Mouse (Mus musculus): ENCODE results near the gene Gm10142. TPM values are rescaled to one million over a fixed set of nuclear protein-coding genes. Genes with fewer than 3 reads are reported as not detected.
"Not testable (repeated sequence)": the region's sequence is repeated elsewhere in the genome, so short reads cannot be mapped to it uniquely, and the experiment has no call there.

Gene Gm10142
- total and polyA plus RNA-seq, 2 experiments from 2014 or later = not detected

- Histone ChIP-seq H3K9ac (no peak overlapping the region), H3K36me3 (ENCODE audit: insufficient read depth) (no peaks in the 10 kb centered on the region), H3K27me3 (ENCODE audit: insufficient read depth, low read length) (no peaks in the 10 kb centered on the region), H3K4me3 (ENCODE audit: low read depth, low read length) (no peak overlapping the region), H3K9me3 (ENCODE audit: low read length) (no peaks in the 10 kb centered on the region), H3K4me2 (ENCODE audit: low read depth) (no peak overlapping the region), H3K27ac (ENCODE audit: low read depth, low read length) (no peak overlapping the region), H3K4me1 (ENCODE audit: insufficient read depth) (no peaks in the 10 kb centered on the region)
- WGBS = 75% methylated on average over 3 of the region's 3 CpGs
- DNase-seq = no peak
- TF ChIP-seq CTCF (IDR thresholded peaks at IDR 0.05; ENCODE audit: low read depth) = peak; percentile 40; the same call in 1 of the 2 replicates
- no peak for ATAC-seq
These were observed 5.8 kb upstream of the Gm10142 start for GRCm38 (mm10) chr10:77709831-77710230.

GRCm38 (mm10) chr10:77711157-77711556 is 4.5 kb upstream of the Gm10142 start, which contains the start of gene Gm10024:
Gene Gm10024 (plus strand): TSS chr10:77711457.
- H3K4me2 ChIP-seq (ENCODE audit: low read depth); H3K9me3 ChIP-seq (ENCODE audit: low read length); H3K4me3 ChIP-seq (ENCODE audit: low read depth, low read length); ATAC-seq; H3K36me3 ChIP-seq (ENCODE audit: insufficient read depth); DNase-seq; H3K9ac ChIP-seq; H3K27ac ChIP-seq (ENCODE audit: low read depth, low read length); H3K27me3 ChIP-seq (ENCODE audit: insufficient read depth, low read length); H3K4me1 ChIP-seq (ENCODE audit: insufficient read depth): not testable (repeated sequence)

DNA sequence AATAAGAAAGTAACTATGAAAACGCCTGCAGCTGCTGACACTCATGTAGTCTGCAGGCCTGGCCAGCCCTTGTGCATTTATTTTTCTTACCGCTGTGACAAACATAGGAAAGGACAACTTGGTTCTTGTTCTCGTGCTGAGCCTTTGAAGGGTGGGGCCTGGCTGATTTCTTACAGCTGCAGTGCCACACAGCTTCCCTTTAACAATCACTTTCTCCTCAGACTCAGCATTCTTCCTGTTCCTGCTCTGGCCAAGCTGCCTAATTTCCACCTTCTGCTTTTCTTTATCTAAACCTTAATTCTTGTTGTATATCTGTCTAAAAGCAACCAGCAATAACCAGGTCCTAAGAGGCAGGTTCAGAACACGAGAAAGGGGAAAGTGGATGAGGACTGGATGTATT is 1.9 kb upstream of the Gm10142 start:
- Histone ChIP-seq H3K27ac (ENCODE audit: low read depth, low read length) (no peak overlapping the region), H3K9me3 (ENCODE audit: low read length) (no peaks in the 10 kb centered on the region), H3K27me3 (ENCODE audit: insufficient read depth, low read length) (no peaks in the 10 kb centered on the region), H3K36me3 (ENCODE audit: insufficient read depth) (no peaks in the 10 kb centered on the region), H3K4me2 (ENCODE audit: low read depth) (no peak overlapping the region), H3K9ac (no peak overlapping the region), H3K4me1 (ENCODE audit: insufficient read depth) (no peaks in the 10 kb centered on the region), H3K4me3 (ENCODE audit: low read depth, low read length) (no peak overlapping the region)
- DNase-seq = no peak
- ATAC-seq = no peak
- 74% methylated on average over 4 of the region's 4 CpGs for WGBS
- no peak for TF ChIP-seq CTCF (IDR thresholded peaks at IDR 0.05; ENCODE audit: low read depth)

GRCm38 (mm10) chr10:77720299-77720698 is 4.7 kb downstream of the Gm10142 start, which contains the start of gene Krtap12-1:
Gene Krtap12-1 (plus strand): TSS chr10:77720599.
- ATAC-seq; H3K9me3 ChIP-seq (ENCODE audit: low read length); H3K4me1 ChIP-seq (ENCODE audit: insufficient read depth); H3K4me3 ChIP-seq (ENCODE audit: low read depth, low read length); H3K27me3 ChIP-seq (ENCODE audit: insufficient read depth, low read length); H3K36me3 ChIP-seq (ENCODE audit: insufficient read depth); H3K27ac ChIP-seq (ENCODE audit: low read depth, low read length); DNase-seq; H3K9ac ChIP-seq; H3K4me2 ChIP-seq (ENCODE audit: low read depth): not testable (repeated sequence)
- 73% methylated on average over 1 of the region's 1 CpGs for WGBS

DNA sequence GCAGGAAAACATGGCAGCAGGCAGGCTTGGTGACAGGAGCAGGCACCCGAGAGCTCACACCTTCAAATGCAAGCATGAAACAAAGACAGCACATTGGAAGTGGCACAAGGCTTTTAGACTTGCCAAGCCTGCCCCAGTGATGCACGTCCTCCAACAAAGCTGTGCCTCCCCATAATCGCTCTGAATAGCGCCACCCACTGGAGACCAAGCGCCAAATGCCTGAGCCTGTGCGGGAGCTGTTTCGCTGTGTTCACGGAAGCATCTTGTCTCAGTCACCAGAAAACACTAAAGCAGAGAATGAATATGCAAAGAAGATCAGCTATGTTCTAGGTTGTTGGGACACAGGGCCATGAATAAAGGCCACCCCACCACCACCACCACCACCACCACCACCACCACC is 9.2 kb downstream of the Gm10142 start:
- H3K27me3 ChIP-seq (ENCODE audit: insufficient read depth, low read length) = no peaks in the 10 kb centered on the region
- DNase-seq (no peak), ATAC-seq (no peak)
- WGBS = 72% methylated on average over 8 of the region's 8 CpGs
- H3K9me3 ChIP-seq (ENCODE audit: low read length) = no peaks in the 10 kb centered on the region
- no peak for TF ChIP-seq CTCF (IDR thresholded peaks at IDR 0.05; ENCODE audit: low read depth)
- no peak overlapping the region for H3K4me2 ChIP-seq (ENCODE audit: low read depth)
- no peaks in the 10 kb centered on the region for H3K36me3 ChIP-seq (ENCODE audit: insufficient read depth)
- no peaks in the 10 kb centered on the region for H3K4me1 ChIP-seq (ENCODE audit: insufficient read depth)
- H3K9ac ChIP-seq = no peak overlapping the region
- no peak overlapping the region for H3K4me3 ChIP-seq (ENCODE audit: low read depth, low read length)
- H3K27ac ChIP-seq (ENCODE audit: low read depth, low read length) = no peak overlapping the region

DNA sequence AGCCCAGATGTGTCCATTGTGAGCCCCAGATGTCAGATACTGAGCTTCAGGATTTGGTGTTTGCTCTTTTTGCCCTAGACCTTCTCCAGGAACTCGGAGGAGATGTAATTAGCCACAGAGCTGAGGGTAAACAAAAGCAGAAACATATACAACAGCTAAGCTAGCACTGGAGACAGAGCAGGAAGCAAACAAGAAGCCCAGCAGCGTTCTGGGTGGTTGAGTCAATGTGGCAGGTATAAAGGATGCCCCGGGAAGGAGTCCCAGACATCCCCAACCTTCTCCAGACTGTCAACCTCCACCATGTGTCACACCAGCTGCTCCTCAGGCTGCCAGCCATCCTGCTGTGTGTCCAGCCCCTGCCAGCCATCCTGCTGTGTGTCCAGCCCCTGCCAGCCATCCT is 10.6 kb downstream of the Gm10142 start, which contains the start of gene Gm10100:
Gene Gm10100, plus strand, starts transcription at position 301 of the 400 bp plus-strand sequence.
- H3K27ac ChIP-seq (ENCODE audit: low read depth, low read length) = no peak within 1 kb of the TSS
- H3K4me2 ChIP-seq (ENCODE audit: low read depth) = no peak within 1 kb of the TSS
- TF ChIP-seq CTCF (IDR thresholded peaks at IDR 0.05; ENCODE audit: low read depth) = no peak
- no peaks in the 10 kb centered on the region for H3K27me3 ChIP-seq (ENCODE audit: insufficient read depth, low read length)
- H3K4me3 ChIP-seq (ENCODE audit: low read depth, low read length) = no peak within 1 kb of the TSS
- ATAC-seq = no peak
- DNase-seq = no peak
- H3K9ac ChIP-seq = no peak within 1 kb of the TSS
- H3K9me3 ChIP-seq (ENCODE audit: low read length) = no peaks in the 10 kb centered on the region
- H3K36me3 ChIP-seq (ENCODE audit: insufficient read depth) = no peaks in the 10 kb centered on the region
- no peaks in the 10 kb centered on the region for H3K4me1 ChIP-seq (ENCODE audit: insufficient read depth)
- 21% methylated on average over 3 of the region's 3 CpGs for WGBS

- WGBS = 61% methylated on average over 4 of the region's 4 CpGs
- H3K27ac ChIP-seq (ENCODE audit: low read depth, low read length) = no peak overlapping the region
- ATAC-seq (no peak), DNase-seq (no peak)
- no peaks in the 10 kb centered on the region for H3K4me1 ChIP-seq (ENCODE audit: insufficient read depth)
- H3K9ac ChIP-seq = no peak overlapping the region
- no peak overlapping the region for H3K4me2 ChIP-seq (ENCODE audit: low read depth)
- H3K9me3 ChIP-seq (ENCODE audit: low read length) = no peaks in the 10 kb centered on the region
- H3K4me3 ChIP-seq (ENCODE audit: low read depth, low read length) = no peak overlapping the region
- no peaks in the 10 kb centered on the region for H3K27me3 ChIP-seq (ENCODE audit: insufficient read depth, low read length)
- no peak for TF ChIP-seq CTCF (IDR thresholded peaks at IDR 0.05; ENCODE audit: low read depth)
- no peaks in the 10 kb centered on the region for H3K36me3 ChIP-seq (ENCODE audit: insufficient read depth)
These were observed 12.7 kb downstream of the Gm10142 start for GRCm38 (mm10) chr10:77728280-77728679.

GRCm38 (mm10) chr10:77729241-77729640 is 13.6 kb downstream of the Gm10142 start:
- ATAC-seq (no peak), DNase-seq (no peak)
- Histone ChIP-seq H3K4me2 (ENCODE audit: low read depth) (no peak overlapping the region), H3K9ac (no peak overlapping the region), H3K4me1 (ENCODE audit: insufficient read depth) (no peaks in the 10 kb centered on the region), H3K27me3 (ENCODE audit: insufficient read depth, low read length) (no peaks in the 10 kb centered on the region), H3K27ac (ENCODE audit: low read depth, low read length) (no peak overlapping the region), H3K4me3 (ENCODE audit: low read depth, low read length) (no peak overlapping the region), H3K36me3 (ENCODE audit: insufficient read depth) (no peaks in the 10 kb centered on the region), H3K9me3 (ENCODE audit: low read length) (no peaks in the 10 kb centered on the region)
- no peak; the same call in 1 of the 2 replicates for TF ChIP-seq CTCF (IDR thresholded peaks at IDR 0.05; ENCODE audit: low read depth)
- 46% methylated on average over 4 of the region's 4 CpGs for WGBS

Data from forebrain, postnatal 0 days (tissue).